Mouse (Mus musculus): ENCODE results near the gene Agpat4. TPM values are rescaled to one million over a fixed set of nuclear protein-coding genes. Genes with fewer than 3 reads are reported as not detected.
"Not testable (repeated sequence)": the region's sequence is repeated elsewhere in the genome, so short reads cannot be mapped to it uniquely, and the experiment has no call there.

Agpat4 gene
- polyA plus RNA-seq, 1 experiment from 2014 or later, result 31.6 TPM

DNA sequence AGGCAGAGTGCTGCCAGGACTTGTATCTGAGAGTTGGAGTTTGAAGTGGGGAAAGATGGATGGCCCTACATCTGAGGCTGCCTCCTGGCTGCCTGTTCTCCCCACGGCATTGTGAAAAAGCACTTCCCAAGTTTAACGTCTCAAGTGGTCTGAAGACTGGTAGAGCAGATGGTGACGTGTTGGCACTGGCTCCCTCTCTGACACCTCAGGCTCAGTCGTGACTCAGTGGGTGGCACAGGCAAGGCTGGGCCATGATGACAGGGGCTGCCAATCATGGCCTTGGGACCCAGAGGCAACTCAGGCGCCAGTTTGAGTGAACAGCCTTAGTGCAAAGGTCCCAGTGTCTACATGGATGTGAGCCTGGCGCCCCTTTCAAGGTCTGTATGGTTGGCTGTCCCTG, 103.4 kb downstream of the Agpat4 start:
- no peak overlapping the region for H3K9ac ChIP-seq
- H3K4me2 ChIP-seq, result no peak overlapping the region
- 76% methylated on average over 6 of the region's 6 CpGs for WGBS (ENCODE audit: insufficient replicate concordance)
- no peak overlapping the region for H3K4me3 ChIP-seq
- no peaks in the 10 kb centered on the region for H3K27me3 ChIP-seq (replicated peaks)
- H3K9me3 ChIP-seq (replicated peaks), result no peaks in the 10 kb centered on the region
- ATAC-seq, result no peak
- H3K27ac ChIP-seq, result no peak overlapping the region
- peaks cover 72% of the 10 kb centered on the region for H3K36me3 ChIP-seq
- no peaks in the 10 kb centered on the region for H3K4me1 ChIP-seq

DNA sequence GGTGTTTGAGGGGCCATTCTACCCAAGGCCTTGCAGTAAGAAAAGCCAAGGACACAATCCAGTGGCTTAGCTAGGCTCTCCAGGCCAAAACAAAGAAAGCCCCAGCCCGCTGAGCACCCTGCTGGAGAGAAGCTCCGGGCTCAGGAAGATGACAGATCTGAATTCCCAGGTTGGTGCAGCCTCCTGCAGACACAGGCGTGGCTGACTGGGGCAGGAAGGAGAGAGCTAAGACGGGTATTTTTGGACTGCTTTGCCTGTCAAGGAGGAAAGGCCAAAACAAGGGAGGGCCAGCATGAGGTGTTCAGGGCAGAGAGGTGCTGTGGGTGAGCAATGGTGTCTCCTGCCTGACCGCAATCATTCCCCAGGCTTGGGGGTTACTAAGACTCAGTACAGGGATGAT, 105.2 kb downstream of the Agpat4 start:
- WGBS (ENCODE audit: insufficient replicate concordance), result 73% methylated on average over 5 of the region's 5 CpGs
- H3K4me3 ChIP-seq, result no peak overlapping the region
- H3K9me3 ChIP-seq (replicated peaks), result no peaks in the 10 kb centered on the region
- H3K36me3 ChIP-seq, result peaks cover 72% of the 10 kb centered on the region
- no peak overlapping the region for H3K27ac ChIP-seq
- H3K9ac ChIP-seq, result no peak overlapping the region
- H3K4me2 ChIP-seq, result no peak overlapping the region
- H3K27me3 ChIP-seq (replicated peaks), result no peaks in the 10 kb centered on the region
- ATAC-seq, result no peak
- H3K4me1 ChIP-seq, result no peaks in the 10 kb centered on the region

DNA sequence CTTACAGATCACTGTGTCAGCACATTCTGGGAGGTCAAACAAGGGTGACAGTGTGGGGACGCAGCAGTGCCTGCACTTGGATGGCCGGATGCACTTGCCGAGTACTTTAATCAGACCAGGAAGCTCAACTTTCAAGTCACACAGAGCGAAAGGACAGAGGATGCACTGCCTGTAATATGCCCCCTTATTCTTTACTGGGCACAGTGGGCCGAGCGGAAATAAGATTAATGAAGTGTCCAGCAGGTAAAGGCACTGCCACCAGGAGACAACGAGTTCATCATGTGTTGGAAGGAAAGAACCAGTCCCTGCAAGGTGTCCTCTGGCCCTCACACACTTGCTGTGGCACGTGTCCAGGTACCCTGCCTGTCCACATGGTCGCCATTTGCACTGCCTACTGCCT, 105.6 kb downstream of the Agpat4 start:
- peaks cover 72% of the 10 kb centered on the region for H3K36me3 ChIP-seq
- no peak for ATAC-seq
- 90% methylated on average over 9 of the region's 9 CpGs for WGBS (ENCODE audit: insufficient replicate concordance)
- H3K9me3 ChIP-seq (replicated peaks), result no peaks in the 10 kb centered on the region
- no peak overlapping the region for H3K4me2 ChIP-seq
- H3K4me1 ChIP-seq, result no peaks in the 10 kb centered on the region
- H3K4me3 ChIP-seq, result no peak overlapping the region
- no peak overlapping the region for H3K27ac ChIP-seq
- no peaks in the 10 kb centered on the region for H3K27me3 ChIP-seq (replicated peaks)
- H3K9ac ChIP-seq, result no peak overlapping the region

DNA sequence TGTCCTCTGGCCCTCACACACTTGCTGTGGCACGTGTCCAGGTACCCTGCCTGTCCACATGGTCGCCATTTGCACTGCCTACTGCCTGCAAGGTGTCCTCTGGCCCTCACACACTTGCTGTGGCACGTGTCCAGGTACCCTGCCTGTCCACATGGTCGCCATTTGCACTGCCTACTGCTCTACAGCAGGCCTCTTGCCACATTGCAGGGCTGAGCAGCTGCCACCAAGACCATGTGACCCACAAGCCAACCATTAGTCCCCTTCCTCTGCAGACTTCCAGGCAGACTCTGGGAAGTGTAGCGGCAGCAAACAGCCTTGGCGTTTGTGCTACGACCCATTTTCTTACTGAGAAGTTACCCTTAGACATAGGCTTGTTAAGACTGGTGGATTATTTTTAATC, 106.0 kb downstream of the Agpat4 start:
- H3K36me3 ChIP-seq, result peaks cover 72% of the 10 kb centered on the region
- ATAC-seq; H3K27me3 ChIP-seq (replicated peaks); H3K4me2 ChIP-seq; H3K4me1 ChIP-seq; H3K27ac ChIP-seq; H3K4me3 ChIP-seq; H3K9ac ChIP-seq; H3K9me3 ChIP-seq (replicated peaks): not testable (repeated sequence)
- WGBS (ENCODE audit: insufficient replicate concordance), result 83% methylated on average over 7 of the region's 7 CpGs

DNA sequence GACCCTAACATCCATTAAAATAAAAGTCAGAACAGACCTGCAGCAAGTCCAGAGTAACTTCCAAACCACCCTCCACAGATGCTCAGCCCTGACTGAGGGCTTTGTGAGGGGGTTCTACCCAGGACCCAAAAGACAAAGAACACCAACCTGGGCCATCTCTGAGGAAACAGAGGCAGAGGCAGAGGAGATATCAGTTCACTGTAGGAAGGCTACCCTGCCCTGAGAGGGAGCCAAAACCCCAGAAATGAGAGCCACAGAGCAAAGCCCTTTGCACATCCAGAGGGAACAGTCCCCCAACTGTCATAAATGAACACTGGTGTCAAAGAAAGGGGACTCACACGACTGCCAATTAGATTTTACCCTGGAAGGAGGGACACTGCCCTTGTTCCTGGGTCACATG, 106.7 kb downstream of the Agpat4 start:
- Histone ChIP-seq H3K9ac (no peak overlapping the region; the same call in 1 of the 2 replicates), H3K27ac (no peak overlapping the region), H3K36me3 (peaks cover 71% of the 10 kb centered on the region), H3K4me3 (no peak overlapping the region), H3K9me3 (replicated peaks) (no peaks in the 10 kb centered on the region), H3K27me3 (replicated peaks) (no peaks in the 10 kb centered on the region), H3K4me2 (no peak overlapping the region), H3K4me1 (no peaks in the 10 kb centered on the region)
- WGBS (ENCODE audit: insufficient replicate concordance), result 58% methylated on average over 1 of the region's 1 CpGs
- no peak for ATAC-seq

DNA sequence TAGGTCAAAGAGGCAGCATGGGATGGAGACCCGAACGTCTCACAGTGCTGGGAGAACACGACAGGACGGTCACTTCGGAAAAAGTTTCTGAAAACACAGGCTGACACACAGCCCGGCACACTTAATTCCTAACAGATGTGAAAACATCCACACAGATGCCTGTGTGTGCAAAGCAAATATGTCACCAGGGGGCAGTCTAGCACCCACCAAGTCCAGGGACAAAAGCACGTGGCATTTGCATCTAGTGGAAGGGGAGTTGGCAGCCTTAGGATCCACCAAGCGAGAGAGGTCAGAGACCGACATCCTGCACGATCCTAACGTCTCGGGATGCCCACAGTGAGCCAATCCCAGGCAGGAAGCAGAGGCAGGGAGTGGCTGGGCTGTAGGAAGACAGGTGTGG, 108.0 kb downstream of the Agpat4 start:
- ATAC-seq, result no peak
- WGBS (ENCODE audit: insufficient replicate concordance), result 73% methylated on average over 12 of the region's 12 CpGs
- H3K4me3 ChIP-seq, result no peak overlapping the region
- H3K27ac ChIP-seq, result no peak overlapping the region
- H3K9ac ChIP-seq, result no peak overlapping the region
- H3K27me3 ChIP-seq (replicated peaks), result no peaks in the 10 kb centered on the region
- peaks cover 70% of the 10 kb centered on the region for H3K36me3 ChIP-seq
- no peak overlapping the region for H3K4me2 ChIP-seq
- H3K9me3 ChIP-seq (replicated peaks), result no peaks in the 10 kb centered on the region
- H3K4me1 ChIP-seq, result no peaks in the 10 kb centered on the region

DNA sequence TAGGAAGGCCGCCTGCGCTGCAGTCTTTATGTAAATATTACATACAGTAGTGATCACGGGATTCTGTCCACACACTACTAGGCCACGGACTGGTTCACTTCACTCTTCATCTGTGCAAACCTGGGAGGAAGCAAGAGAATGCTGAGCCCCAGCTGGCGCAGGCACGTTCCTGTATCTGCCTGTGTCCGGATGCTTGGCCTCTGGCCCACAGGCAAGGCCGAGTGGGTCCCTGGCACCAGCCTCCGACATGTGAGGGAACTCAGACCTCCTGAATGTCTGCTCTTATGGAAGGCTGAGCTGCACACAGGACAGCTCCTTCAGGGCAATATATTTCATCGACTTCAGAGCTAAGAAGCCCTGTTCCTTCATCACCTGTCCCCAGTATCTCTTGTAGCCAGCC, 109.5 kb downstream of the Agpat4 start:
- H3K9ac ChIP-seq, result no peak overlapping the region
- no peak overlapping the region for H3K4me3 ChIP-seq
- H3K9me3 ChIP-seq (replicated peaks), result no peaks in the 10 kb centered on the region
- ATAC-seq, result no peak
- H3K27me3 ChIP-seq (replicated peaks), result no peaks in the 10 kb centered on the region
- H3K27ac ChIP-seq, result no peak overlapping the region
- H3K4me1 ChIP-seq, result no peaks in the 10 kb centered on the region
- 82% methylated on average over 10 of the region's 10 CpGs for WGBS (ENCODE audit: insufficient replicate concordance)
- no peak overlapping the region for H3K4me2 ChIP-seq
- H3K36me3 ChIP-seq, result peaks cover 70% of the 10 kb centered on the region

DNA sequence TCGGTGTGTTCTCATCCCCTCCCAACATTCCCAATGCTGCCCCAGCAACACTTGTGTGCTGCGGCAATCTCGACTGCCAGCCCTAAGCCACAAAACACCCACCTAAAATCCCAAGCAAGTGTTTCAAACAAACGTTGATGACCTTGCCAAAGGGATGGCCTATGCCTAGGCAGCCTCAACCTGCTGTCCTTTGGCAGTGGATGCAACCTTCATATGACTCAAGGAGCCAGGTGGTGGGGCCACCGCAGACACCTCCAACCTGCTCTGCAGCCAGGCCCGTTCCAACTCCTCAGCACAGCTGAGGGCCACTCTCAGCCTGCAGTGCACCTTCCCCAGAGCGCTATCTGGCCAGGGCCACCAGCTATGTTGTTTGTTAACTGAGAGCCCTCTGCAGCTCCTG, 110.0 kb downstream of the Agpat4 start:
- Histone ChIP-seq H3K4me3 (no peak overlapping the region), H3K4me1 (no peaks in the 10 kb centered on the region), H3K9me3 (replicated peaks) (no peaks in the 10 kb centered on the region), H3K27me3 (replicated peaks) (no peaks in the 10 kb centered on the region), H3K4me2 (no peak overlapping the region), H3K36me3 (peaks cover 71% of the 10 kb centered on the region), H3K9ac (no peak overlapping the region), H3K27ac (no peak overlapping the region)
- WGBS (ENCODE audit: insufficient replicate concordance), result 82% methylated on average over 7 of the region's 7 CpGs
- ATAC-seq, result no peak

DNA sequence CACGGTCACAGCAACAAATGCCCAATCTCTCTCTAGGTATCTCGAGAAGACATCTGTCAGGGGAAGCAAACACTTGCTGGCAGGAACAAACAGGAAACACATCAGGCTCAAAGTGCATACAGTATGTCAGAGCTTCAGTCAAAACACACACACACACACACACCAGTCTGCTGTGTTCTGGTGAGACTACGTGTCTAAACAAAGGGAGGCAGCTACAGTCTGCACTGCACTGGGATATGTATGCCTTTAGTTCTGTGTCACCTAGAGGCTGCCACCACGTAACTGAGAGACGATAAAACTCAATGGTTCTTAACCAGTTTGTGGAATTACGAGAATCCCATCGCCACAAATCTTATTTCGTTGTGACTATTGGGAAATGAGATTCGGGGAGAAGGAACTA, 111.3 kb downstream of the Agpat4 start:
- Histone ChIP-seq H3K9ac (no peak overlapping the region), H3K9me3 (replicated peaks) (no peaks in the 10 kb centered on the region), H3K27ac (no peak overlapping the region), H3K36me3 (peaks cover 78% of the 10 kb centered on the region), H3K27me3 (replicated peaks) (no peaks in the 10 kb centered on the region), H3K4me3 (no peak overlapping the region), H3K4me1 (no peaks in the 10 kb centered on the region), H3K4me2 (no peak overlapping the region)
- WGBS (ENCODE audit: insufficient replicate concordance), result 80% methylated on average over 9 of the region's 9 CpGs
- no peak for ATAC-seq

DNA sequence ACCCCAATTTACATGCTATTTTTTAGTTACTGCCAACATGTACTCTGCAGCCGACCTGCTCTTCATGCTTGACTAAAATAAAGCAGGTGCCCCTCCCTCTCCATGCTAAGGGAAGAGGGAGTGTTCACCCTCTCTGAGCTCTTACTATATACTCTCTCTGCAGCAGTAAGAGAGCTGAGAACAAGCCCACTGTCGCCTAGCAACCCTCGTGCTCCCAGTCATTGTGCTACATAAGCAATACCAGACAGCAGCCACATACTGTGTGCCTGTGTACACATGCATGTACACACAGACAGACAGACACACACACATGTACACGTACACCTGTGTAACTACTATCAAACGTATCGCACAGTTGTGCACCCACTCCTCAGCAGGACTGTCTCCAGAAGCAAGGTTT, 111.7 kb downstream of the Agpat4 start:
- no peak for ATAC-seq
- Histone ChIP-seq H3K4me3 (no peak overlapping the region), H3K36me3 (peaks cover 82% of the 10 kb centered on the region), H3K9me3 (replicated peaks) (no peaks in the 10 kb centered on the region), H3K27ac (no peak overlapping the region), H3K4me1 (no peaks in the 10 kb centered on the region), H3K27me3 (replicated peaks) (no peaks in the 10 kb centered on the region), H3K9ac (no peak overlapping the region), H3K4me2 (no peak overlapping the region)
- WGBS (ENCODE audit: insufficient replicate concordance), result 81% methylated on average over 6 of the region's 6 CpGs

DNA sequence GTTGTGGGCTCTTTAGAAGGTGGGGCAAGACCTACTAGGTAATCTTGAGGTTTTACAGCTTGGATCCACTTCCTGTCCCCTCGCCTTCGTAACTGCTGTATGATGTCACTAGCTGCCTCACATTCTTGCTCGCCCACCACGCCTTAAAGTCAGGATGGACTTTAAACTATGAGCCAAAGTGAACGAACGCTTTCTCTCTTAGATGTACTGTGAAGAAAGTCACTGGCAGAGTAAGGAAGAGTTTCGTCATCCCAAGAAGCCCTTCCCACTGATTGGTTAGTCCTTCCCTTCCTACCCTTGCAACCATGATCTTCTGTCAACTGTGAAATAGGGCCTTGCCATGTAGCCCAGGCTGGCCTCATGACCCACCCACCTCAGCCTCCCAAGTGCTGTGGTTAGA, 112.6 kb downstream of the Agpat4 start:
- H3K36me3 ChIP-seq, result peaks cover 91% of the 10 kb centered on the region
- H3K4me1 ChIP-seq, result no peaks in the 10 kb centered on the region
- WGBS (ENCODE audit: insufficient replicate concordance), result 84% methylated on average over 7 of the region's 7 CpGs
- no peak for ATAC-seq
- no peaks in the 10 kb centered on the region for H3K27me3 ChIP-seq (replicated peaks)
- no peak overlapping the region for H3K27ac ChIP-seq
- no peak overlapping the region for H3K9ac ChIP-seq
- no peak overlapping the region for H3K4me3 ChIP-seq
- H3K4me2 ChIP-seq, result no peak overlapping the region
- H3K9me3 ChIP-seq (replicated peaks), result no peaks in the 10 kb centered on the region

DNA sequence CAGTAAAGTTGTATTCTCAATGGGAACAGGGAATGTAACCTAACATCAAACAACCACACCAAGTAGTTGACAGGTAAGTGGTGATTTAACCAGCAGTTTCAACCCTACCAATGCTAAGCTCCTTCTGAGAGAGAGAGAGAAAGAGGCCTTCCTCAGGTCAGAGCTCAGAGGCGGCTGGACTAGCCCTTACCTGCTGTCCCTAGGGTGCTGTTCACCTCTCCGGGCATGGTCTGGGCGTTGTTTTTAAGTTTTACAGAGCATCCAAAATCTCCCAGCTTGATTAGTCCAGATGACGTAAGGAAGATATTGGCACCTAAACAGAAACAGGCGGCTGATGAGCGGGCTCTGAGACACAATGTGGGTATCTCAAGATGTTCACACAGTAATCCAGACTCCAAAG, 114.2 kb downstream of the Agpat4 start:
- Histone ChIP-seq H3K4me2 (no peak overlapping the region), H3K27ac (no peak overlapping the region), H3K9me3 (replicated peaks) (no peaks in the 10 kb centered on the region), H3K4me3 (no peak overlapping the region), H3K4me1 (no peaks in the 10 kb centered on the region), H3K9ac (no peak overlapping the region), H3K36me3 (peaks cover 91% of the 10 kb centered on the region), H3K27me3 (replicated peaks) (no peaks in the 10 kb centered on the region)
- no peak for ATAC-seq
- WGBS (ENCODE audit: insufficient replicate concordance), result 84% methylated on average over 6 of the region's 6 CpGs

DNA sequence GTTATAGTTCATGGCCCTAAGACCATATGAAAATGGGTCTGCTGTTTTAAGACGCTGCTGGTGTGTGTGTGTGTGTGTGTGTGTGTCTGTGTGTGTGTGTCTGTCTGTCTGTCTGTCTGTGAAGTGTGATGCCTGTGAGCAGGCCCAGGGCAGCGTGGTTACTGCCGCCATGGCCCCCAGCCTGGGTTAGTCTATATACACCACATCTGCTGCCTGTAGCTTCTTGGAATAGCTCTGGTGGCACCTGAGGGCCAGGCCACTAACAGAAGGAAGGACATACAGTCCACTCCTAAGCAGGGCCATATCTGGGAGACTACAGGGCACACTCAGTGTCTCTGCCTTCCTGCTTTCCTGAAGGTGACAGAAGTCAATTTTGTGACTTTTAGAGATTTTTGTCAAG, 122.2 kb downstream of the Agpat4 start:
- Histone ChIP-seq H3K27me3 (replicated peaks) (no peaks in the 10 kb centered on the region), H3K4me1 (no peaks in the 10 kb centered on the region), H3K4me2 (no peak overlapping the region), H3K9ac (no peak overlapping the region), H3K9me3 (replicated peaks) (no peaks in the 10 kb centered on the region), H3K27ac (no peak overlapping the region), H3K4me3 (no peak overlapping the region), H3K36me3 (peaks cover 61% of the 10 kb centered on the region)
- ATAC-seq, result no peak
- 93% methylated on average over 3 of the region's 3 CpGs for WGBS (ENCODE audit: insufficient replicate concordance)
